Mouse (Mus musculus) forebrain, postnatal 0 days (tissue): ENCODE measurements around the gene Esyt1. TPM values are rescaled to one million over a fixed set of nuclear protein-coding genes. Genes with fewer than 3 reads are reported as not detected.
"Not testable (repeated sequence)": the region's sequence is repeated elsewhere in the genome, so short reads cannot be mapped to it uniquely, and the experiment has no call there.

Experiments
- ATAC-seq: fragments of 200-750 bp; cut with Nextera tagmentation; 2 replicates; pipeline ENCODE4 v1.8.0; 2017; ENCODE audit warnings: mild to moderate bottlenecking, moderate library complexity
- DNase-seq: peaks from one replicate; pipeline ENCODE4 v3.0.0-alpha.2; 2015
- H3K27ac ChIP-seq: fragments of 300-500 bp; sonication (generic); 2 replicates; pipeline ENCODE4 v1.5.1; 2014; ENCODE audit warnings: low read depth, mild to moderate bottlenecking, antibody characterized with exemption, low read length, moderate library complexity, mixed read lengths
- H3K27me3 ChIP-seq: fragments of 300-500 bp; sonication (generic); 2 replicates; pipeline ENCODE4 v1.6.1; 2014; ENCODE audit warnings: mild to moderate bottlenecking, low read length, mixed read lengths; ENCODE audit not compliant: insufficient read depth
- H3K36me3 ChIP-seq: fragments of 300-500 bp; sonication (generic); 2 replicates; pipeline ENCODE4 v1.6.1; 2014; ENCODE audit warnings: mild to moderate bottlenecking, moderate library complexity; ENCODE audit not compliant: insufficient read depth
- H3K4me1 ChIP-seq: fragments of 300-500 bp; sonication (generic); 2 replicates; pipeline ENCODE4 v1.6.1; 2014; ENCODE audit warnings: antibody characterized with exemption; ENCODE audit not compliant: insufficient read depth
- H3K4me2 ChIP-seq: fragments of 300-500 bp; sonication (generic); 2 replicates; pipeline ENCODE4 v1.6.1; 2014; ENCODE audit warnings: low read depth, mild to moderate bottlenecking, moderate library complexity
- H3K4me3 ChIP-seq: fragments of 300-500 bp; sonication (generic); 2 replicates; pipeline ENCODE4 v1.5.1; 2014; ENCODE audit warnings: low read depth, low read length, mixed read lengths
- H3K9ac ChIP-seq: fragments of 300-500 bp; sonication (generic); 2 replicates; pipeline ENCODE4 v1.6.1; 2014; ENCODE audit warnings: mild to moderate bottlenecking
- H3K9me3 ChIP-seq: fragments of 300-500 bp; sonication (generic); 2 replicates; pipeline ENCODE4 v1.6.1; 2016; ENCODE audit warnings: low read length
- CTCF ChIP-seq: sonication (generic); IDR thresholded peaks from 2 replicates; pipeline ENCODE4 v1.5.1; 2016; ENCODE audit warnings: antibody characterized with exemption, control low read depth, low read depth
- WGBS: fragments of 180-500 bp; shearing (Covaris S2); extraction: QIAGEN DNeasy Blood & Tissue Kit; methylation state at CpG from one replicate; pipeline ENCODE4 v1.1.7; 2014; 5-methylcytosine and 5-hydroxymethylcytosine counted together
- polyA plus RNA-seq: library from polyadenylated mRNA; unstranded; fragments of >200 nt; fragmentation: Nextera tagmentation; extraction: Ambion mirVana; gene quantifications from 2 replicates; pipeline ENCODE4 v1.2.1, GENCODE M21; 2015
- total RNA-seq: library from RNA; depleted of rRNA; stranded (reverse); fragments of >200 nt; gene quantifications from 2 replicates; pipeline ENCODE4 v1.2.3, GENCODE M21; 2014

The Esyt1 gene
- total and polyA plus RNA-seq, 2 experiments from 2014 or later = 5.3 to 14.8 TPM

- ATAC-seq, H3K27me3 ChIP-seq, H3K4me2 ChIP-seq, H3K4me1 ChIP-seq, H3K9ac ChIP-seq, H3K9me3 ChIP-seq, H3K4me3 ChIP-seq: not testable (repeated sequence)
- peak overlapping the region; percentile 69 for H3K27ac ChIP-seq
- 65% methylated on average over 6 of the region's 6 CpGs for WGBS
- H3K36me3 ChIP-seq = peaks cover 11% of the 10 kb centered on the region
- peak; percentile 38 for DNase-seq
Observed at GRCm38 (mm10) chr10:128549682-128550057, 24.0 kb upstream of the Esyt1 start.

DNA sequence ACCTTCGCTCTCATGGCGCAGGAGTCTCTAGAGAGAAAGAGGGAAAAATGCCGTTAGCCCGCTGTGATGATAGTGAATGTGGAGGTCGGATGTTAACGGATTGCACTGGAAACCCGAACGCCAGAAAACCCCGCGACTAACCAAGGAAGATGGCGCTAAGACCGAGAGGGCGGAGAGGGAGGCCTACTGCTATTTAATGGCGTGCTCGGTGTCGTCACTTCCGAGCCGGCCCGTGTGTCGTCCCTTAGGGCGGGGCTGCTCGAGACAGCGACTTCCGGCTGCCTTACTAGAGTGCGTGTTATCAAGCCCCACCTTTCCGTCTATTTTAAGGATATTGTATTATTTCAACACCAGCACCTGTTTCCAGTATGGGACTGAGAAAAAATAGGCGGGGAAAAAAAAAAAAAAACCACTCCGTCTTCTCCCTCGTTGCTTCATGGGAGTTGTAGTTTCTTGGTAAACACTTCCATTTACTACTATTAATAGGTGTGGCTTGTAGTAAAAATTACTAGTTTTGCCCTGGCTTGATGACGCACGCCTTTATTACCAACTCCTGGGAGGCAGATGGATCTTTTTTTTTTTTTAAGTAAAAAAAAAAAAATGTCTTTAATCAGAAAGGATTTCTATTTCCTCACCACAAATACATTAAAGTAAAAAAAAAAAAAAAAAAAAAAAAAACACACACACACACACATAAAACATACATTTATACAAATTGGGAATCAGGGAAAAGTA, 23.4 kb upstream of the Esyt1 start, which contains the start of gene Rpl41:
Gene Rpl41, minus strand, starts transcription at position 359 of the 735 bp plus-strand sequence.
- Histone ChIP-seq H3K36me3 (peaks cover 17% of the 10 kb centered on the region), H3K4me3 (peak within 1 kb of the TSS; percentile 74), H3K27me3 (no peaks in the 10 kb centered on the region), H3K9me3 (no peaks in the 10 kb centered on the region), H3K9ac (peak within 1 kb of the TSS; percentile 92), H3K4me1 (peaks cover 7% of the 10 kb centered on the region; the same call in 1 of the 2 replicates), H3K4me2 (peak within 1 kb of the TSS; percentile 84), H3K27ac (peak within 1 kb of the TSS; percentile 99)
- ATAC-seq (peak; percentile 92), DNase-seq (peak; percentile 98)
- 0 out of 2 replicates have a peak, but pooled peaks have one; percentile 21 for TF ChIP-seq CTCF
- WGBS = 1% methylated on average over 31 of the region's 31 CpGs

GRCm38 (mm10) chr10:128548051-128548791, 22.6 kb upstream of the Esyt1 start:
- H3K4me1 ChIP-seq, H3K27me3 ChIP-seq, ATAC-seq, H3K9me3 ChIP-seq, DNase-seq: not testable (repeated sequence)
- peak overlapping the region; percentile 84 for H3K4me2 ChIP-seq
- H3K9ac ChIP-seq = peak overlapping the region; percentile 92
- peaks cover 26% of the 10 kb centered on the region for H3K36me3 ChIP-seq
- peak overlapping the region; percentile 74 for H3K4me3 ChIP-seq
- WGBS = under 1% methylated on average over 27 of the region's 30 CpGs
- peak overlapping the region; percentile 99 for H3K27ac ChIP-seq

DNA sequence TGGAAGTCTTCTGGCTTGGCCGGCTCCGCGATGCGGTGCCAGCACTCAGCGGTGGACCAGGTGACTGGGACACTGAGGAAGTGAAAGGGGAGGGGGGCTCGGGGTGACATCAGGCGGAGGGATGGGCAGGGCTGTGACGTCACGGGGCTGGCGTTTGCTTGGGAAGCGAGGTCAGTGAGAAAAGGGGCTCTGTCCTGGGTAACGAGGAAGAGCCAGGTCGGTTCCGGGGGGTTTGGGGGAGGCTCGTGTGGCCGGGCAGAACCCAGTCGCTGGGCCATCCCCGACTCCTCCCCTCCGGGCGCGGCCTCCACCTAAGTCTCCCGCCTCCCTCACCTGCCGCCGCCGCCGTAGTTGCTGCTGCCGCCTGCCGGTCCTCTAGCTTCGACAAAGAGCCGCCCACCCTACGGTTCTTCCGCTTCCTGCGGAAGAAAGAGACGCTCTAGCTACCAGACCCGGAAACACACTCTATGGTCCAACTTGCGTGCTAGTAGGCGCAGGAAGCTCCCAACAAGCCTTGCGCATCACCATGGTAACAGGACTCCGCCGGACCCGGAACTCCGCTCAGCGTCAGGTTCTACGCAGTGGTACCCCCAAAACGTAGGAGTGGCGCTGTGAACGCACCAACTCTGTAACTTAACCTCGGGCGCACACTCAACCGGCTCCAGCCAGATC, 21.8 kb upstream of the Esyt1 start, which contains the start of gene Zc3h10:
Gene Zc3h10, minus strand, starts transcription at position 414 of the 672 bp plus-strand sequence.
- no peaks in the 10 kb centered on the region for H3K27me3 ChIP-seq
- no peaks in the 10 kb centered on the region for H3K9me3 ChIP-seq
- H3K27ac ChIP-seq = peak within 1 kb of the TSS; percentile 99
- H3K9ac ChIP-seq = peak within 1 kb of the TSS; percentile 92
- H3K4me3 ChIP-seq = peak within 1 kb of the TSS; percentile 74
- DNase-seq (peak; percentile 97), ATAC-seq (peak; percentile 92)
- under 1% methylated on average over 48 of the region's 50 CpGs for WGBS
- H3K4me2 ChIP-seq = peak within 1 kb of the TSS; percentile 84
- H3K4me1 ChIP-seq = peaks cover 7% of the 10 kb centered on the region; the same call in 1 of the 2 replicates
- H3K36me3 ChIP-seq = peaks cover 31% of the 10 kb centered on the region
- TF ChIP-seq CTCF = peak; percentile 73

DNA sequence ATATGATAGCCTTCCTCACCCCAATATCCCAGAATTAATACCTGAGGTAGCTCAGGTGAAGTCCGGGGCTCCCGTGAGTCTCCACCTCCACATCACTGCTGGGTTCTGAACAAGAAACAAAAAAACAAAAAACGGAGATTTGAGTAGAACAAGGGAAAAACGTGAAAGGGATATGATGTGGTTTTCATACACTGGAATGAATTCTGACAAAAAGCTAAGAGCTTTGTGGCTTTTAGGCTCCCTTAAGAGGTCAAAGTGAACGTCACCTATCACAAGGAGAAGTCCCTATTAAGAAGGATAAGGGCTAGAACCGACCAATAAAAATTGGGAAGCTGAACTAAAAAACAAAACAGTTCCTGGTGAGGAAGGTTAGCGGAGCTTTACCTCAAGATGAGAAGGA, 21.1 kb upstream of the Esyt1 start:
- Histone ChIP-seq H3K4me3 (peak overlapping the region; percentile 74), H3K27ac (peak overlapping the region; percentile 92), H3K4me1 (peaks cover 7% of the 10 kb centered on the region; the same call in 1 of the 2 replicates), H3K9ac (peak overlapping the region; percentile 67), H3K9me3 (no peaks in the 10 kb centered on the region), H3K27me3 (no peaks in the 10 kb centered on the region), H3K4me2 (peak overlapping the region; percentile 84), H3K36me3 (peaks cover 31% of the 10 kb centered on the region)
- DNase-seq = no peak
- no peak for TF ChIP-seq CTCF
- no peak for ATAC-seq
- 22% methylated on average over 7 of the region's 7 CpGs for WGBS

- ATAC-seq = no peak
- no peaks in the 10 kb centered on the region for H3K9me3 ChIP-seq
- H3K9ac ChIP-seq = peak overlapping the region; percentile 67
- H3K4me3 ChIP-seq = peak overlapping the region; percentile 74
- 12% methylated on average over 4 of the region's 4 CpGs for WGBS
- no peaks in the 10 kb centered on the region for H3K27me3 ChIP-seq
- H3K4me2 ChIP-seq = peak overlapping the region; percentile 84
- peak; percentile 66 for DNase-seq
- peak overlapping the region; percentile 92; the same call in 1 of the 2 replicates for H3K27ac ChIP-seq
- H3K4me1 ChIP-seq = peaks cover 7% of the 10 kb centered on the region; the same call in 1 of the 2 replicates
- peak; percentile 79 for TF ChIP-seq CTCF
- H3K36me3 ChIP-seq = peaks cover 31% of the 10 kb centered on the region
Observed at GRCm38 (mm10) chr10:128546361-128546760, 20.7 kb upstream of the Esyt1 start.
